Mouse (Mus musculus): ENCODE results near the gene Terb2. TPM values are rescaled to one million over a fixed set of nuclear protein-coding genes. Genes with fewer than 3 reads are reported as not detected.
"Not testable (repeated sequence)": the region's sequence is repeated elsewhere in the genome, so short reads cannot be mapped to it uniquely, and the experiment has no call there.

Terb2 gene
- polyA plus RNA-seq, 1 experiment from 2014 or later = not detected

DNA sequence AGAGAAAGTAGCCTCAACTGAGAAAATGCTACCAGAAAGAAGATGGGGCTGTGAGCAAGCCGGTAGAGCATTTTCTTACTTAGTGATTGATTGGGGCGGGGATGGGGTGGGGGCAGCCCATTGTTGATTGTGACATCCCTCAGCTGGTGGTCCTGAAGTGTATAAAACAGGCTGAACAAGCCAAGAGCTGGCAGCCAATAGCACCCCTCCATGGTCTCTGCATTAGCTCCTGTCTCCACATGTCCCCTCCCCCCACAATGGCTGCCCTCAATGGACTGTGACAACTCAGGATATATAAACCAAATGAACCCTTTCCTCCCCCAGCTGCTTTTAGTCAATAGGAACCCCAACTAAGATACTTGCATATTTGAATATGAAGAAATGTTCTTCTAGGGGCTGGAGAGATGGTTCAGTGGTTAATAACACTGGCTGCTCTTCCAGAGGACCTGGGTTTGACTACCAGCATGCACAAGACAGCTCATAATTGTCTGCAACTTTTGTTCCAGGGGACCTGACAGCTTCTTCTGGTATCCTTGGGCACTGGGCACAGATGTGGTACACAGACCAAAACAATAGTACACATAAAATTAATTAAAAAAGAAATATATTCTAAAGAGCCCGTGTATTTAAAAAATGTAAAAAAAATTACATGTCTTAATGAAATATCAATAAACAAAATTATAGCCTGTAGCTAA, 24.6 kb downstream of the Terb2 start:
- H3K36me3 ChIP-seq (ENCODE audit: control insufficient read depth, insufficient read depth, low read length) = no peaks in the 10 kb centered on the region
- no peak overlapping the region for H3K27ac ChIP-seq (ENCODE audit: low read depth, low read length)
- ATAC-seq (ENCODE audit: low FRiP score) (peak; percentile 91), DNase-seq (ENCODE audit: low spot score) (peak; percentile 63)
- H3K9ac ChIP-seq (ENCODE audit: low read depth, low read length) = no peak overlapping the region
- H3K9me3 ChIP-seq (ENCODE audit: control insufficient read depth, low read length) = no peaks in the 10 kb centered on the region
- H3K4me1 ChIP-seq (replicated peaks; ENCODE audit: control insufficient read depth, insufficient read depth, low read length) = peaks cover 3% of the 10 kb centered on the region; the same call in 1 of the 2 replicates
- H3K4me3 ChIP-seq (ENCODE audit: low read depth, low read length) = no peak overlapping the region
- H3K27me3 ChIP-seq (ENCODE audit: control insufficient read depth, insufficient read depth, low read length) = no peaks in the 10 kb centered on the region
- no peak overlapping the region for H3K4me2 ChIP-seq (replicated peaks; ENCODE audit: low read depth, low read length)
- WGBS = 41% methylated on average over 3 of the region's 3 CpGs

DNA sequence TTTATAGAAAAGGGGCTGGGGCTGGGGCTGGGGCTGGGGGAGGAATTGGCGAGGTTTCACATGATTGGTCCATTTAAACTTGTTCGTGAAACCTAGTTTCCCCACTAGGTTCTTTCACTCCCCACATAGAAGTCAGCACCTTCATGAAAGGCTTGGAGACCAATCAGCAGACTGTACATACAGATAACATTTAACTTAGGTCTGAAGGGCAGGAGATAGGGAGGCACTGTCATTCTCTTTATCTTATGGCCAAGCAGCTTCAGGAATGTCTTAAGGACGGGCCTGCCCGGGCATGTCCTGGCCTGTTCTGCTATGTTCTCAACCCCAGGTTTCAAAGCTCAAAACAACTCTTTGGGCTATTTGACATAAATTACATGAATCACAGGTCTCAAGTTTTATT, 31.0 kb downstream of the Terb2 start:
- H3K36me3 ChIP-seq (ENCODE audit: control insufficient read depth, insufficient read depth, low read length) = not testable (repeated sequence)

DNA sequence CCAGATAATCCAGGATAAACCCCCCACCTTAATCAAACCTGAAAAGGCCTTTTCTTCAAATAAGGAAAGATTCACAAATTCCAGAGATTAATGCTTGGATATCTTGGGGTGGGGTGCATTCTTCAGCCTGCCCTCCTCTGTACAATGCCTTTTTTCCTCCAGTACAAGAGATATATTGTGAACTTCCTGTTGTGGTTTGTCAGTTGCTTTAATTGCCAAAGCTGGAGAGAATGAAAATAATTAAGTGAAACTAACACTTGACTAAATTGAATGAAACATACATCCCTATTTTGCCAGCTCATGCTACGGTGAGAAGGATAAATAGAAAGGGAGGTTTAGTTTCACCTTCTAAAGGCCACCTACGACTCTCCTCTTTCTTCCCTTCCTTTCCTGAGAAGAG, 32.2 kb downstream of the Terb2 start:
- H3K4me1 ChIP-seq (replicated peaks; ENCODE audit: control insufficient read depth, insufficient read depth, low read length) = no peaks in the 10 kb centered on the region
- H3K9ac ChIP-seq (ENCODE audit: low read depth, low read length) = no peak overlapping the region
- H3K27ac ChIP-seq (ENCODE audit: low read depth, low read length) = no peak overlapping the region
- DNase-seq (ENCODE audit: low spot score) (no peak), ATAC-seq (ENCODE audit: low FRiP score) (no peak)
- no peak overlapping the region for H3K4me2 ChIP-seq (replicated peaks; ENCODE audit: low read depth, low read length)
- H3K27me3 ChIP-seq (ENCODE audit: control insufficient read depth, insufficient read depth, low read length) = no peaks in the 10 kb centered on the region
- H3K4me3 ChIP-seq (ENCODE audit: low read depth, low read length) = no peak overlapping the region
- no peaks in the 10 kb centered on the region for H3K36me3 ChIP-seq (ENCODE audit: control insufficient read depth, insufficient read depth, low read length)
- 89% methylated on average over 2 of the region's 2 CpGs for WGBS
- H3K9me3 ChIP-seq (ENCODE audit: control insufficient read depth, low read length) = no peaks in the 10 kb centered on the region

More for the DNA sequence above, 31.0 kb downstream of the Terb2 start:
- H3K4me3 ChIP-seq (ENCODE audit: low read depth, low read length); H3K4me2 ChIP-seq (replicated peaks; ENCODE audit: low read depth, low read length); H3K27ac ChIP-seq (ENCODE audit: low read depth, low read length); H3K9ac ChIP-seq (ENCODE audit: low read depth, low read length); H3K9me3 ChIP-seq (ENCODE audit: control insufficient read depth, low read length); ATAC-seq (ENCODE audit: low FRiP score); DNase-seq (ENCODE audit: low spot score); H3K27me3 ChIP-seq (ENCODE audit: control insufficient read depth, insufficient read depth, low read length); H3K4me1 ChIP-seq (replicated peaks; ENCODE audit: control insufficient read depth, insufficient read depth, low read length): not testable (repeated sequence)
- 92% methylated on average over 4 of the region's 4 CpGs for WGBS

DNA sequence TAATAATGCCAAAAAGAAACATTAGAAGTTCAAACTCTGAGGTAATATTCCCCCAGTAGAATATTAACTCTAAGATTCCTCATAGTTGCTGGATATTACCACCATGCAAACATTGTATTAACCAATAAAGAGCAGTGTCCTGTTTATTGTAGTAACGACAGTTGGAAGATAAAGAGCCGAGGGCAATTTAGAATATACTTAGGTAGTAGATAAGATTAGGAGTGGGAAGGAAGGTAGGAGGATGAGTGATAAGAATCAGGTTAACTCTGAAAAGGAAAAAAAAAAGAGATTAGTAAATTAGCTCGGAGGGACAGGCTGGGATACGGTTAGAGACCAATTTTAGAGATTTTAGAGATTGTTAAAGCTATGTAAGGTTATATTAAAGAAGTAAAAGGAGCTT, 35.3 kb downstream of the Terb2 start:
- H3K27ac ChIP-seq (ENCODE audit: low read depth, low read length) = no peak overlapping the region
- H3K4me1 ChIP-seq (replicated peaks; ENCODE audit: control insufficient read depth, insufficient read depth, low read length) = no peaks in the 10 kb centered on the region
- ATAC-seq (ENCODE audit: low FRiP score) = no peak
- H3K36me3 ChIP-seq (ENCODE audit: control insufficient read depth, insufficient read depth, low read length) = no peaks in the 10 kb centered on the region
- DNase-seq (ENCODE audit: low spot score) = no peak
- no peak overlapping the region for H3K4me2 ChIP-seq (replicated peaks; ENCODE audit: low read depth, low read length)
- H3K9ac ChIP-seq (ENCODE audit: low read depth, low read length) = no peak overlapping the region
- no peaks in the 10 kb centered on the region for H3K9me3 ChIP-seq (ENCODE audit: control insufficient read depth, low read length)
- WGBS = 84% methylated on average over 4 of the region's 4 CpGs
- no peaks in the 10 kb centered on the region for H3K27me3 ChIP-seq (ENCODE audit: control insufficient read depth, insufficient read depth, low read length)
- H3K4me3 ChIP-seq (ENCODE audit: low read depth, low read length) = no peak overlapping the region

DNA sequence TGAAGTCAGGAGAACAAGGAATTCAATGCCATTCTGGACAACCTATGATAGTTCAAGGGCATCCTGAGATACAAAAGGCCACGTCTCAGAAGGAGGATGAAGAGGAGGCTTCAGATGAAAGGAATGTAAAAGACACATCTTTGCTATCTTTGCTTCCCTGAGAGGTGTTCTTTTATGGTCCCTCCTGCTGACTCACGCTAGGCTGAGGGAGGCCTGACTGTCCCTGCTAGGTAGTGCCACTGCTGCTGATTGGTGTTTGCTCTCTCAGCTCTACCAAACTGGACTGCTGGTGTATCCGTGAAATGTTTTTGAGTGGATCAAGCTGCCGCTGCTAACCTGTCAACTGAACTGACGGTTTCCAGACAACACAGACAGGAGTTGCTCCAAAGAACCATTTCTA, 35.7 kb downstream of the Terb2 start:
- no peaks in the 10 kb centered on the region for H3K27me3 ChIP-seq (ENCODE audit: control insufficient read depth, insufficient read depth, low read length)
- H3K4me1 ChIP-seq (replicated peaks; ENCODE audit: control insufficient read depth, insufficient read depth, low read length) = no peaks in the 10 kb centered on the region
- no peak overlapping the region for H3K4me3 ChIP-seq (ENCODE audit: low read depth, low read length)
- no peaks in the 10 kb centered on the region for H3K36me3 ChIP-seq (ENCODE audit: control insufficient read depth, insufficient read depth, low read length)
- no peak overlapping the region for H3K4me2 ChIP-seq (replicated peaks; ENCODE audit: low read depth, low read length)
- H3K27ac ChIP-seq (ENCODE audit: low read depth, low read length) = no peak overlapping the region
- WGBS = 66% methylated on average over 5 of the region's 5 CpGs
- no peak overlapping the region for H3K9ac ChIP-seq (ENCODE audit: low read depth, low read length)
- H3K9me3 ChIP-seq (ENCODE audit: control insufficient read depth, low read length) = no peaks in the 10 kb centered on the region
- no peak for ATAC-seq (ENCODE audit: low FRiP score)
- no peak for DNase-seq (ENCODE audit: low spot score)

DNA sequence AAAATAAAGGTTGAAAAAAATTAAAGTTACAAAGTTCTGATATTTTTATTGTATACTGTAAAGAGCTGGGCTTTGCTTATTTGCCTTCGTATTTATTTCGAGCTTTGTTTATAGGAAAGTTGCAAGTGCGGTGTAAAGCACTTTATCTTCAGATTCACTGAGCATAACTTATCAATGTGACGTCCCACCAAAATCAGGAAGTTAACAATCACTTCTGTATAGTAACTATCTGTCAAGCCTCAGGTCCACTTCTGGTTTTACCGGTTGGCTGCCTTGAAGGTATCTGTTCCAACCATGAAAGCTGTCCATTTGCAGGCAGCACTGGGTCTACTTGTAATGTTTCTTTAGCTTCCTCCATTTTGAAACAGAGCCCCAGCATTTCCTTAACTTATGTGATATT, 36.2 kb downstream of the Terb2 start:
- Histone ChIP-seq H3K9me3 (ENCODE audit: control insufficient read depth, low read length) (no peaks in the 10 kb centered on the region), H3K36me3 (ENCODE audit: control insufficient read depth, insufficient read depth, low read length) (no peaks in the 10 kb centered on the region), H3K27me3 (ENCODE audit: control insufficient read depth, insufficient read depth, low read length) (no peaks in the 10 kb centered on the region), H3K4me2 (replicated peaks; ENCODE audit: low read depth, low read length) (no peak overlapping the region), H3K9ac (ENCODE audit: low read depth, low read length) (no peak overlapping the region), H3K27ac (ENCODE audit: low read depth, low read length) (no peak overlapping the region), H3K4me1 (replicated peaks; ENCODE audit: control insufficient read depth, insufficient read depth, low read length) (no peaks in the 10 kb centered on the region), H3K4me3 (ENCODE audit: low read depth, low read length) (no peak overlapping the region)
- DNase-seq (ENCODE audit: low spot score) (no peak), ATAC-seq (ENCODE audit: low FRiP score) (no peak)
- 94% methylated on average over 5 of the region's 5 CpGs for WGBS

DNA sequence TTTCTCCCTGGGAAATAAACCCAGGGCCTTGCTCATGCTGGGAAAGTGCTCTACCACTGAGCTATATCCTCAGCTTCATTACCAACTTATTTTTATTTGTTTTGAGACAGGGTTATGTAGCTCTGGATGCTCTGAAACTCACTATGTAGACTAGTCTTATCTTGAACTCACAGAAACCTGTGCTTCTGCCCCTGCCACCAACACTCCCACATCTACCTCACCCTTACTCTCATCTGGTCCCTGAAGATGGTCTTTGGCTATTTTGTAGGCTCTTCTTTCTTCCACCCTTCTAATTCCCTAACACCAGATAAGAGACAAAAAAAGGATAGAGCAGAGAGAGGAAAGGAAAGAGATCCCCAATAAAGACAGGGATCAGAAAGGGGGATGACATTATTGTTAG, 37.6 kb downstream of the Terb2 start:
- Histone ChIP-seq H3K9me3 (ENCODE audit: control insufficient read depth, low read length) (no peaks in the 10 kb centered on the region), H3K27ac (ENCODE audit: low read depth, low read length) (no peak overlapping the region), H3K4me1 (replicated peaks; ENCODE audit: control insufficient read depth, insufficient read depth, low read length) (no peaks in the 10 kb centered on the region), H3K36me3 (ENCODE audit: control insufficient read depth, insufficient read depth, low read length) (no peaks in the 10 kb centered on the region), H3K9ac (ENCODE audit: low read depth, low read length) (no peak overlapping the region), H3K4me3 (ENCODE audit: low read depth, low read length) (no peak overlapping the region), H3K27me3 (ENCODE audit: control insufficient read depth, insufficient read depth, low read length) (no peaks in the 10 kb centered on the region), H3K4me2 (replicated peaks; ENCODE audit: low read depth, low read length) (no peak overlapping the region)
- no peak for DNase-seq (ENCODE audit: low spot score)
- ATAC-seq (ENCODE audit: low FRiP score) = no peak

DNA sequence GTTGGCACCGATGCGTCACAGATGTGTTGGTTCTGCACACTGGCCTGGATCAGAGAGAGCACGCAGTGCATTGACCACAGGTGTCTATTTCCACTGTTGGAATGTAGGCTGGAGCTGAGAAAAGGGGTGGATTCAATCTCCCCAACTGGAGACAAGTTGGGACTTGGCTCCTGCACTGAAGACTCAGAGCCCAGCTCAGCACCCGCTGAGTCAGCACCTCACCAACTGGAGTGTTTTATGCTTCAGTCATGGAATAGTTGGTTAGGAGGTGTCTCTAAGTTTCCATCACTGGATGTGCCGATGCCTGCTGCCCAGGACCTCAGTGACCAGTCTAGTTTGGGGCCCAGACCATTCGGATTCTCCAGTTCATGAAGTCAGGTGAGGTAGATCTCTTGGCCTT, 44.3 kb downstream of the Terb2 start:
- H3K4me2 ChIP-seq (replicated peaks; ENCODE audit: low read depth, low read length) = no peak overlapping the region
- no peaks in the 10 kb centered on the region for H3K27me3 ChIP-seq (ENCODE audit: control insufficient read depth, insufficient read depth, low read length)
- WGBS = 87% methylated on average over 6 of the region's 6 CpGs
- no peak overlapping the region for H3K9ac ChIP-seq (ENCODE audit: low read depth, low read length)
- H3K4me3 ChIP-seq (ENCODE audit: low read depth, low read length) = no peak overlapping the region
- no peaks in the 10 kb centered on the region for H3K4me1 ChIP-seq (replicated peaks; ENCODE audit: control insufficient read depth, insufficient read depth, low read length)
- no peak for ATAC-seq (ENCODE audit: low FRiP score)
- no peak for DNase-seq (ENCODE audit: low spot score)
- H3K27ac ChIP-seq (ENCODE audit: low read depth, low read length) = no peak overlapping the region
- H3K9me3 ChIP-seq (ENCODE audit: control insufficient read depth, low read length) = no peaks in the 10 kb centered on the region
- no peaks in the 10 kb centered on the region for H3K36me3 ChIP-seq (ENCODE audit: control insufficient read depth, insufficient read depth, low read length)

DNA sequence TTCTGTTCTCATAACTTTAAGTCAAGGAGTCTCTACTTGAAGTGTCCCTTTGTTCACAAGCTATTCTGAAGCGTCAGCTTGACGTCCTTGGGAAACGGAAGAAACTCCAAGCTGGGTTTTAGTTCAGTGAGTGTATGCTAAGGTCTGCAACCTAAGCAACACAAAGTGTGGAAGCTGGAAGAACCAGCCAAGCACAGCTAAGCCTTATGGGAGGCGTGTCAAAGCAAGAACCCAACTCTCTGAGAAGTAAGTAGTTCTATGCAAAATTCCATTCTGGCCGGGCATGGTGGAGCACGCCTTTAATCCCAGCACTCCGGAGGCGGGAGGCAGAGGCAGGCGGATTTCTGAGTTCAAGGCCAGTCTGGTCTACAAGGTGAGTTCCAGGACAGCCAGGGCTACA, 45.5 kb downstream of the Terb2 start:
- DNase-seq (ENCODE audit: low spot score) = no peak
- Histone ChIP-seq H3K9ac (ENCODE audit: low read depth, low read length) (no peak overlapping the region), H3K27ac (ENCODE audit: low read depth, low read length) (no peak overlapping the region), H3K4me1 (replicated peaks; ENCODE audit: control insufficient read depth, insufficient read depth, low read length) (no peaks in the 10 kb centered on the region), H3K4me2 (replicated peaks; ENCODE audit: low read depth, low read length) (no peak overlapping the region), H3K27me3 (ENCODE audit: control insufficient read depth, insufficient read depth, low read length) (no peaks in the 10 kb centered on the region), H3K4me3 (ENCODE audit: low read depth, low read length) (no peak overlapping the region), H3K36me3 (ENCODE audit: control insufficient read depth, insufficient read depth, low read length) (no peaks in the 10 kb centered on the region), H3K9me3 (ENCODE audit: control insufficient read depth, low read length) (no peaks in the 10 kb centered on the region)
- no peak for ATAC-seq (ENCODE audit: low FRiP score)
- WGBS = 77% methylated on average over 9 of the region's 9 CpGs

Data from hindbrain, embryonic 11.5 days (tissue).